Mouse (Mus musculus): ENCODE data around the gene Slc25a12. TPM values are rescaled to one million over a fixed set of nuclear protein-coding genes. Genes with fewer than 3 reads are reported as not detected.
"Not testable (repeated sequence)": the region's sequence is repeated elsewhere in the genome, so short reads cannot be mapped to it uniquely, and the experiment has no call there.

The Slc25a12 gene
- polyA plus RNA-seq, 1 experiment, result 8.4 TPM

DNA sequence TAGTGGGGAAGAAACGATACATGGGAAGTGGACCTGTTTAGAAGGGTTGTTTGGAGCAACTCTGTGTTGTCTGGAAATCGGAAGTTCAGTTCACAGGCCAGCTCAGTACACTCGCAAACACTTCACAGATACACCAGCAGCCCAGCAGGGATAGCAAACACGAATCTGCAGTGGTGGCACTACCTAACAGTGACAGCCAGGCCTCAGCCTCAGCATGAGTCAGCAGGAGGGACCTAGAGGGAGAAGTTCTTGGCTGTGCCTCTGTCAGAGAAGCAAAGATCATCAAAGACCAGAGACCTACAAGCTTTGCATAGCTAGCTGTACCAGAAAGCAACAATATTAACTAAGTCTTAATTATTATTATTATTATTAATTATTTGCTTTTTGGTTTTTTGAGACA lies 14.4 kb upstream of the Slc25a12 start:
- no peak for TF ChIP-seq CTCF (IDR thresholded peaks at IDR 0.05; ENCODE audit: extremely low read depth, insufficient read length, insufficient replicate concordance, low read depth, low read length)
- no peak for TF ChIP-seq POLR2A (IDR thresholded peaks at IDR 0.05; ENCODE audit: low read depth, low read length)
- no peaks in the 10 kb centered on the region for H3K4me1 ChIP-seq (ENCODE audit: control insufficient read depth, insufficient read depth, insufficient read length, low read length)
- WGBS, result 73% methylated on average over 4 of the region's 4 CpGs
- H3K4me3 ChIP-seq (ENCODE audit: low read depth, low read length), result no peak overlapping the region
- no peaks in the 10 kb centered on the region for H3K36me3 ChIP-seq (ENCODE audit: control insufficient read depth, insufficient read depth, low read length)
- H3K27me3 ChIP-seq (ENCODE audit: control insufficient read depth, insufficient read depth, low read length), result no peaks in the 10 kb centered on the region
- no peak overlapping the region for H3K27ac ChIP-seq (ENCODE audit: insufficient read depth, low read depth, low read length)

DNA sequence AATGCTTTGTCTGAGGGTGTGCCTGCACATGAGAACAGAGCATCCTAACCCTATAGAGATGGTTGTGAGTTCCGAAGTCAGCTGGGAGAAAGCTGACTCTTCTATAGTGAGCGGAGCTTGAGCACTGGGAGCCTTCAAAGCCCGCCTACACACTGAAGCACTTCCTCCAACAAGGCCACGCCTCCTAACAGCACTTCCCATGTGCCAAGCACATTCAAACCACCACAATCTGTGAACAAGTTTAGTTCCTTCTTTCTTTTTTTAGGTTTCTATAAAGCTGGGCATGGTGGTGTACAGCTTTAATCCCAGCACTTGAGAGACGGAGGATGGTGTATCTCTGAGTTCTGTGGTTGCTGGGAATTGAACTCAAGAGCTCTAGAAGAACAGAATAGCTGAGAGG lies 9.9 kb upstream of the Slc25a12 start:
- H3K27me3 ChIP-seq (ENCODE audit: control insufficient read depth, insufficient read depth, low read length), result no peaks in the 10 kb centered on the region
- no peaks in the 10 kb centered on the region for H3K36me3 ChIP-seq (ENCODE audit: control insufficient read depth, insufficient read depth, low read length)
- no peak overlapping the region for H3K4me3 ChIP-seq (ENCODE audit: low read depth, low read length)
- no peak overlapping the region for H3K27ac ChIP-seq (ENCODE audit: insufficient read depth, low read depth, low read length)
- H3K4me1 ChIP-seq (ENCODE audit: control insufficient read depth, insufficient read depth, insufficient read length, low read length), result no peaks in the 10 kb centered on the region
- WGBS, result 88% methylated on average over 5 of the region's 5 CpGs
- TF ChIP-seq CTCF (IDR thresholded peaks at IDR 0.05; ENCODE audit: extremely low read depth, insufficient read length, insufficient replicate concordance, low read depth, low read length) (no peak), POLR2A (IDR thresholded peaks at IDR 0.05; ENCODE audit: low read depth, low read length) (no peak)

DNA sequence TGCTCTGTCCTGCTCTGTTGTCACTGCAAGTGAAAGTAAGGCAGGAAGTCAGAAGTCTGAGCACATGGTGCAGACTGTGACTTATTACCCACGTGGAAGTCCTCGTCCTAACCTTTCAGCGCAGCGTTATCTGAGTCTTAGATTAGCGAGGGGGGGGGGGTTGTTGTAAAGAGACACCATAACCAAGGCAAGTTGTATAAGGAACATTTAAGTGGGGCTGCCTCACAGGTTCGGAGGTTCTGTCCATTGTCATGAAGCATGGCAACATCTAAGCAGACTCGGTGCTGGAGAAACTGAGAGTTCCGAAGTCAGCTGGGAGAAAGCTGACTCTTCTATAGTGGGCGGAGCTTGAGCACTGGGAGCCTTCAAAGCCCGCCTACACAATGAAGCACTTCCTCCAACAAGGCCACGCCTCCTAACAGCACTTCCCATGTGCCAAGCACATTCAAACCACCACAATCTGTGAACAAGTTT lies 8.9 kb upstream of the Slc25a12 start:
- H3K36me3 ChIP-seq (ENCODE audit: control insufficient read depth, insufficient read depth, low read length), result no peaks in the 10 kb centered on the region
- 29% methylated on average over 11 of the region's 11 CpGs for WGBS
- no peak overlapping the region for H3K27ac ChIP-seq (ENCODE audit: insufficient read depth, low read depth, low read length)
- no peaks in the 10 kb centered on the region for H3K4me1 ChIP-seq (ENCODE audit: control insufficient read depth, insufficient read depth, insufficient read length, low read length)
- H3K27me3 ChIP-seq (ENCODE audit: control insufficient read depth, insufficient read depth, low read length), result no peaks in the 10 kb centered on the region
- TF ChIP-seq CTCF (IDR thresholded peaks at IDR 0.05; ENCODE audit: extremely low read depth, insufficient read length, insufficient replicate concordance, low read depth, low read length) (no peak), POLR2A (IDR thresholded peaks at IDR 0.05; ENCODE audit: low read depth, low read length) (no peak)
- H3K4me3 ChIP-seq (ENCODE audit: low read depth, low read length), result 0 out of 2 replicates have a peak overlapping the region, but pooled peaks have one; percentile 10

DNA sequence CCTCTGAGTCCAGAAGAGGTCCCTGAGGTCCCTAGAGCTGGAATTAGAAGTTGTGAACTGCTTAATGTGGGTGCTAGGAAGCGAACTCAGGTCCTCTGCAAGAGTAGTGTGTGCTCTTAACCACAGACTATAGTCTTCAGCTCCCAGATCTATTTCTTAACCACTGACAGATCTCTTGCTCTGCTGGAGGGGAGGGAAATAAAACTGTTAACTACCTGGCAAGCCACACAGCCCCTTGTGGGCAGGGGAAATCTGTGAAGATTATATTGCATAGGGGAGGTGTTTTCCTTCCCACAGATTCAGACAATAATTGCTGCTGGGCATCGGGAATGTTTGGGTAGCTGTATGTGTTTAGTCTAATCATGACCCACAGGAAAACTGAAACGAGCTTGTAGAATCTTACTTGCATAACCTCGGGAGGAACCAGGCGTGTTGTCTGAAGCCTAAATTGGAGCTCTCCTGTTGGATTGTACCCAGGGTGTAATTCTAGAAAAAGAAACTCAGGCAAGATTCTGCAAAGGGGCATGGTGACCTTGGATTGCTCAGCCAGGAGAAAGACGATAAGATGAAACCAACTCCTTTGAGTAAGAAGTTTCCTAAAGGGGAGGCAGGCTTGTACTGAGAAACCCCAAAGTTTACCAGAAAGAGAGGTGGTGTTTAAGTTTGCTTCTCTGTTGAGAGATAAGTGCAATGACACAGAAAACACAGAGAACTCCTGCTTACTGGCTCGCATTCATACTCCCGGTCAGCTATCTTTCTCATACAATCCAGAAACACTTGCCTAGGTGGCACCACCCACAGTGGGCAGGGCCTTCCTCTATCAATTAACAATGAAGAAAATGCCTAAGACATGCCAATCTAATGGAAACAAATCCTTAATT lies 7.0 kb upstream of the Slc25a12 start:
- Histone ChIP-seq H3K4me1 (ENCODE audit: control insufficient read depth, insufficient read depth, insufficient read length, low read length) (no peaks in the 10 kb centered on the region), H3K27me3 (ENCODE audit: control insufficient read depth, insufficient read depth, low read length) (no peaks in the 10 kb centered on the region), H3K36me3 (ENCODE audit: control insufficient read depth, insufficient read depth, low read length) (no peaks in the 10 kb centered on the region), H3K27ac (ENCODE audit: insufficient read depth, low read depth, low read length) (no peak overlapping the region), H3K4me3 (ENCODE audit: low read depth, low read length) (no peak overlapping the region)
- 33% methylated on average over 8 of the region's 8 CpGs for WGBS
- no peak for TF ChIP-seq CTCF (IDR thresholded peaks at IDR 0.05; ENCODE audit: extremely low read depth, insufficient read length, insufficient replicate concordance, low read depth, low read length)
- no peak for TF ChIP-seq POLR2A (IDR thresholded peaks at IDR 0.05; ENCODE audit: low read depth, low read length)

DNA sequence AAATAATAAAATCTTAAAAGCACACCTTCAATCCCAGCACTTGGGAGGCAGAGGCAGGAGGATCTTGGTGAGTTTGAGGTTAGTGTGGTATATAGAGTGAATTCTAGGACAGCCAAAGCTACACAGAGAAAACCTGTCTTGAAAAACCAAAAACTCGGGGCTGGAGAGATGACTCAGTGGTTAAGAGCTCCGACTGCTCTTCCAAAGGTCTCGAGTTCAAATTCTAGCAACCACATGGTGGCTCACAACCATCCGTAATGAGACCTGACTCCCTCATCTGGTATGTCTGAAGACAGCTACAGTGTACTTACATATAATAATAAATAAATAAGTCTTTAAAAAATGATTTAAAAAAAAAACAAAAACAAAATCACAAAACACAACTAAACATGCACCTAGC lies 4.7 kb upstream of the Slc25a12 start:
- WGBS, result 90% methylated on average over 4 of the region's 4 CpGs
- not testable (repeated sequence) for H3K36me3 ChIP-seq (ENCODE audit: control insufficient read depth, insufficient read depth, low read length); H3K4me1 ChIP-seq (ENCODE audit: control insufficient read depth, insufficient read depth, insufficient read length, low read length)

DNA sequence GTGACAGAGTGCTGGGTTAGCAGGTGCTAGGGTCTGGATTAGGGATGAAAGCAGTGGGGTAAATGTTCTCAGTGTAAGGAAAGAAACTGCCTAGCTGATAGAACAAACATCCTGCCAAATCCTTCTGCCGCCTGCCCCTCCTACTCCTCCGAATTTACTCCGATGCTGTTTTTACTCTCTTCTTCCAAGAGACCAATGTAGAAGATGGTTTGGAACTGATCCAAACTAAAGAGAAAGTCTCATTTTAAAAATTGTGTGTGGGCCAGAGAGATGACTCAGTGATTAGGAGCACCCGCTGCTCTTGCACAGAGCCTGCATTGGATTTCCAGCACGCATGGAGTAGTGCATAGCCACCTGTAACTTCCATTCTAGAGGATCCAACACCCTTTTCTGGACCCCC lies 4.2 kb upstream of the Slc25a12 start:
- TF ChIP-seq POLR2A (IDR thresholded peaks at IDR 0.05; ENCODE audit: low read depth, low read length) (no peak), CTCF (IDR thresholded peaks at IDR 0.05; ENCODE audit: extremely low read depth, insufficient read length, insufficient replicate concordance, low read depth, low read length) (no peak)
- WGBS, result 77% methylated on average over 5 of the region's 5 CpGs
- H3K27me3 ChIP-seq (ENCODE audit: control insufficient read depth, insufficient read depth, low read length), result no peaks in the 10 kb centered on the region
- H3K36me3 ChIP-seq (ENCODE audit: control insufficient read depth, insufficient read depth, low read length), result no peaks in the 10 kb centered on the region
- no peaks in the 10 kb centered on the region for H3K4me1 ChIP-seq (ENCODE audit: control insufficient read depth, insufficient read depth, insufficient read length, low read length)
- H3K27ac ChIP-seq (ENCODE audit: insufficient read depth, low read depth, low read length), result no peak overlapping the region
- no peak overlapping the region for H3K4me3 ChIP-seq (ENCODE audit: low read depth, low read length)

More for the DNA sequence above, 4.7 kb upstream of the Slc25a12 start:
- H3K4me3 ChIP-seq (ENCODE audit: low read depth, low read length); H3K27me3 ChIP-seq (ENCODE audit: control insufficient read depth, insufficient read depth, low read length); H3K27ac ChIP-seq (ENCODE audit: insufficient read depth, low read depth, low read length): not testable (repeated sequence)

DNA sequence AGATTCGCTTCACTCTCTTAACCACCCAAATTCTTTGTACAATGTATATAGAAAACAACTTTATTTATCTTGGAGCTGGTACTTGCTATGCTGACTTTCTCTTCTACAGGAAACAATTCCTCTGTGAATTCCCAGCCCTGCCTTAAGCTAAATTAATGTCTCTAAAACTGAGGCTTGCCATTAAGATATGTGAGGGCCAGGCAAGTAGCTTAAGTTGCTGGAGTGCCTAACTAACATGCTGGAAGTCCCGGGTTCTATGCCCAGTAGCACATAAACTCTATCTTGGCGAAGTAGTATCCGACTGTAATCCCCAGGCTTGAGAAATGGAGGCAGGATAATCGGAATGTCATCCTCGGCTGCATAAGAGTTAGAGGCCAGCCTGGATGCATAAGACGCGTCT lies 537 bp upstream of the Slc25a12 start:
- H3K36me3 ChIP-seq (ENCODE audit: control insufficient read depth, insufficient read depth, low read length), result no peaks in the 10 kb centered on the region
- H3K4me3 ChIP-seq (ENCODE audit: low read depth, low read length), result no peak overlapping the region
- H3K4me1 ChIP-seq (ENCODE audit: control insufficient read depth, insufficient read depth, insufficient read length, low read length), result 0 out of 2 replicates have a peak, but pooled peaks cover 2% of the 10 kb centered on the region
- no peak overlapping the region for H3K27ac ChIP-seq (ENCODE audit: insufficient read depth, low read depth, low read length)
- WGBS, result 67% methylated on average over 8 of the region's 8 CpGs
- no peaks in the 10 kb centered on the region for H3K27me3 ChIP-seq (ENCODE audit: control insufficient read depth, insufficient read depth, low read length)
- TF ChIP-seq CTCF (IDR thresholded peaks at IDR 0.05; ENCODE audit: extremely low read depth, insufficient read length, insufficient replicate concordance, low read depth, low read length) (no peak), POLR2A (IDR thresholded peaks at IDR 0.05; ENCODE audit: low read depth, low read length) (no peak)

Measured in small intestine, adult 2 months (tissue).